Comparison of ENCODE assay signal across 8 mouse cellular contexts in genomic region chr2:127136979-127137378, GRCm38 (mm10). TPM values are rescaled to one million over a fixed set of nuclear protein-coding genes. Genes with fewer than 3 reads are reported as not detected.
DNase-seq lines count a peak whose midpoint lies in the region; ATAC-seq and TF ChIP-seq lines count a peak whose summit lies in the region.

No protein-coding gene starts in this region.

- H3K9me3 ChIP-seq in lung, embryonic 15.5 days: no peaks in the 10 kb centered on the region

- WGBS in kidney, adult 2 months: 9% methylated on average over 5 of the region's 5 CpGs
- 3% methylated on average over 5 of the region's 5 CpGs for WGBS in lung, embryonic 15.5 days

- peak; percentile 19; the same call in 1 of the 2 replicates for ATAC-seq in lung, embryonic 15.5 days (ENCODE audit: borderline replicate concordance, extremely low read depth, low FRiP score, low TSS enrichment)

- H3K4me2 ChIP-seq in lung, embryonic 15.5 days: peak overlapping the region; percentile 3; the same call in 1 of the 2 replicates

- no peak overlapping the region for H3K4me3 ChIP-seq in layer of hippocampus, adult 2 months
- H3K4me3 ChIP-seq in bone marrow macrophage, adult 2 months (ENCODE audit: insufficient read depth, low read length): 0 out of 2 replicates have a peak overlapping the region, but pooled peaks have one; percentile 3
- H3K4me3 ChIP-seq in kidney, adult 2 months (ENCODE audit: insufficient read depth, low read depth, low read length): no peak overlapping the region
- H3K4me3 ChIP-seq in lung, embryonic 15.5 days: no peak overlapping the region

- TF ChIP-seq POLR2A in bone marrow macrophage, adult 2 months (IDR thresholded peaks at IDR 0.05; ENCODE audit: borderline replicate concordance, low read depth, low read length): no peak
- no peak for TF ChIP-seq POLR2A in kidney, adult 2 months (IDR thresholded peaks at IDR 0.05; ENCODE audit: low read depth, low read length)

- H3K27me3 ChIP-seq in kidney, adult 2 months (replicated peaks; ENCODE audit: control insufficient read depth, insufficient read depth, low read length): no peaks in the 10 kb centered on the region
- H3K27me3 ChIP-seq in lung, embryonic 15.5 days: no peaks in the 10 kb centered on the region
- no peaks in the 10 kb centered on the region for H3K27me3 ChIP-seq in splenic B cell, adult 2 months (ENCODE audit: control insufficient read depth, insufficient read depth, low read length, poor library complexity, severe bottlenecking)

- peaks cover 39% of the 10 kb centered on the region for H3K4me1 ChIP-seq in bone marrow macrophage, adult 2 months (ENCODE audit: control insufficient read depth, insufficient read depth, low read length)
- H3K4me1 ChIP-seq in kidney, adult 2 months (ENCODE audit: control insufficient read depth, insufficient read depth, low read length): peaks cover 5% of the 10 kb centered on the region
- H3K4me1 ChIP-seq in lung, embryonic 15.5 days: peaks cover 38% of the 10 kb centered on the region

- no peaks in the 10 kb centered on the region for H3K36me3 ChIP-seq in kidney, adult 2 months (ENCODE audit: control insufficient read depth, insufficient read depth, low read length)
- peaks cover 24% of the 10 kb centered on the region for H3K36me3 ChIP-seq in lung, embryonic 15.5 days
- peaks cover 3% of the 10 kb centered on the region; the same call in 1 of the 2 replicates for H3K36me3 ChIP-seq in splenic B cell, adult 2 months (ENCODE audit: control insufficient read depth, insufficient read depth, low read length, poor library complexity, severe bottlenecking)

- no peak overlapping the region for H3K9ac ChIP-seq in lung, embryonic 15.5 days

- no peak for TF ChIP-seq CTCF in layer of hippocampus, adult 2 months (conservative IDR thresholded peaks at IDR 0.05)
- no peak for TF ChIP-seq CTCF in bone marrow macrophage, adult 2 months (IDR thresholded peaks at IDR 0.05; ENCODE audit: low read depth, low read length)
- no peak for TF ChIP-seq CTCF in kidney, adult 2 months (conservative IDR thresholded peaks at IDR 0.05; ENCODE audit: insufficient read depth, insufficient read length, low read depth, low read length)

- no peak overlapping the region; the same call in 1 of the 2 replicates for H3K27ac ChIP-seq in layer of hippocampus, adult 2 months
- peak overlapping the region; percentile 92 for H3K27ac ChIP-seq in bone marrow macrophage, adult 2 months (ENCODE audit: insufficient read depth, low read depth, low read length)
- H3K27ac ChIP-seq in kidney, adult 2 months (ENCODE audit: insufficient read depth, low read depth, low read length): 0 out of 2 replicates have a peak overlapping the region, but pooled peaks have one; percentile 36
- peak overlapping the region; percentile 73 for H3K27ac ChIP-seq in lung, embryonic 15.5 days

- DNase-seq in layer of hippocampus, postnatal 10 days (ENCODE audit: low spot score in 2 of 2): peak; percentile 30 to 39
- no peak for DNase-seq in layer of hippocampus, adult 2 months (ENCODE audit: low spot score in 2 of 2)
- DNase-seq in heart, adult 11 months: peak; percentile 96
- peak; percentile 61 for DNase-seq in kidney, adult 2 months
- peak; percentile 54 for DNase-seq in splenic B cell, adult 2 months (ENCODE audit: low read depth, low spot score)
- no peak for DNase-seq in frontal cortex, adult 2 months (ENCODE audit: extremely low spot score in 1 of 2, low spot score in 1 of 2)

RNA-seq across cellular contexts. Expression of gene Ncaph, which starts 3.2 kb away (rescaled TPM):
- 1 to 10 TPM; 7.6 to 7.9 TPM for total RNA-seq in layer of hippocampus, postnatal 10 days (2021)
- total RNA-seq in layer of hippocampus, adult 2 months (2021): 1 to 10 TPM; 1.3 to 1.6 TPM
- 32.5 and 33.3 TPM in 2 replicates for polyA plus RNA-seq in bone marrow macrophage, adult 2 months (2012; ENCODE audit: insufficient read depth, insufficient read length, missing spikeins)
- polyA plus RNA-seq in kidney, adult 2 months (2012; rRNA removed): 0.34 and 0.61 TPM in 2 replicates
- polyA plus RNA-seq in lung, embryonic 15.5 days (2015; fragmentation: Nextera tagmentation; extraction: Ambion mirVana): 109 and 113 TPM in 2 replicates
- polyA plus RNA-seq in frontal cortex, adult 2 months (2012; rRNA removed): 1.6 and 2.4 TPM in 2 replicates

RNA-seq across cellular contexts. Expression of gene Itpripl1, which starts 6.3 kb away (rescaled TPM):
- 1 to 10 TPM; 4.1 to 4.5 TPM for total RNA-seq in layer of hippocampus, postnatal 10 days (2021)
- 1 to 10 TPM; 2.6 TPM for total RNA-seq in layer of hippocampus, adult 2 months (2021)
- polyA plus RNA-seq in bone marrow macrophage, adult 2 months (2012; ENCODE audit: insufficient read depth, insufficient read length, missing spikeins): 23.8 and 26.6 TPM in 2 replicates
- polyA plus RNA-seq in kidney, adult 2 months (2012; rRNA removed): 17.3 and 17.7 TPM in 2 replicates
- polyA plus RNA-seq in lung, embryonic 15.5 days (2015; fragmentation: Nextera tagmentation; extraction: Ambion mirVana): 28.5 and 29.5 TPM in 2 replicates
- polyA plus RNA-seq in frontal cortex, adult 2 months (2012; rRNA removed): 1.4 and 1.7 TPM in 2 replicates

Comparison
In these comparisons a context has a peak if more than half of its experiments do, and no peak if none do; other contexts are left out.
1. DNase-seq: peak in layer of hippocampus, postnatal 10 days (2 of 2), heart, adult 11 months (single experiment), kidney, adult 2 months (single experiment) and splenic B cell, adult 2 months (single experiment); none in layer of hippocampus, adult 2 months (0 of 2) and frontal cortex, adult 2 months (0 of 2).